Mouse (Mus musculus): ENCODE data around the gene 4930452B06Rik. TPM values are rescaled to one million over a fixed set of nuclear protein-coding genes. Genes with fewer than 3 reads are reported as not detected.

4930452B06Rik gene
- polyA plus RNA-seq, 1 experiment from 2014 or later = 6.6 TPM

GRCm38 (mm10) chr14:8442691-8443090 lies 223.3 kb downstream of the 4930452B06Rik start:
- H3K9me3 ChIP-seq = no peaks in the 10 kb centered on the region
- H3K9ac ChIP-seq = no peak overlapping the region
- no peak overlapping the region for H3K27ac ChIP-seq
- no peak overlapping the region for H3K4me2 ChIP-seq (replicated peaks)
- H3K4me3 ChIP-seq = no peak overlapping the region
- H3K27me3 ChIP-seq (replicated peaks) = no peaks in the 10 kb centered on the region
- H3K36me3 ChIP-seq = no peaks in the 10 kb centered on the region
- 82% methylated on average over 3 of the region's 3 CpGs for WGBS
- H3K4me1 ChIP-seq = no peaks in the 10 kb centered on the region
- no peak for ATAC-seq (ENCODE audit: low FRiP score, low read depth)

DNA sequence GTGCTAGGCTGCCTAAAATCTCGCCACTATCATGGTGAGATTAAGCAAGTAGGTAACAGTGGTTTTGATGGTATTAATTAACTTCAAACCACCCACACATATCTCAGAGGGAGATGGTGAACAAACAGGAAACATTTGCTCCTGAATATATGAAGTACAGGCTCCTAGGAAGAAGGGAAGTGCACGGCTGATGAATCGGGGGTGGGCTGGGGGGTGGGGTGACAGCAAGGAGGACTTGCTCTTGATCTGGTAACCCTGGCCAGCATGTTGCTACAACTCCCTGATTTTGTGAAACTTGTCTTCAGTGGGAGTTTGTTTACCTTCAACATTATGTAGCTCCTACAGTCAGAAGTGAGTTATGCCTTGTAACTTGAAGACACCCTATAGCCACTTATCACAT lies 224.4 kb downstream of the 4930452B06Rik start:
- WGBS = 80% methylated on average over 3 of the region's 3 CpGs
- H3K4me1 ChIP-seq = no peaks in the 10 kb centered on the region
- H3K27ac ChIP-seq = no peak overlapping the region
- no peak overlapping the region for H3K9ac ChIP-seq
- no peaks in the 10 kb centered on the region for H3K27me3 ChIP-seq (replicated peaks)
- H3K9me3 ChIP-seq = no peaks in the 10 kb centered on the region
- no peak overlapping the region for H3K4me3 ChIP-seq
- H3K4me2 ChIP-seq (replicated peaks) = no peak overlapping the region
- ATAC-seq (ENCODE audit: low FRiP score, low read depth) = no peak
- H3K36me3 ChIP-seq = no peaks in the 10 kb centered on the region

DNA sequence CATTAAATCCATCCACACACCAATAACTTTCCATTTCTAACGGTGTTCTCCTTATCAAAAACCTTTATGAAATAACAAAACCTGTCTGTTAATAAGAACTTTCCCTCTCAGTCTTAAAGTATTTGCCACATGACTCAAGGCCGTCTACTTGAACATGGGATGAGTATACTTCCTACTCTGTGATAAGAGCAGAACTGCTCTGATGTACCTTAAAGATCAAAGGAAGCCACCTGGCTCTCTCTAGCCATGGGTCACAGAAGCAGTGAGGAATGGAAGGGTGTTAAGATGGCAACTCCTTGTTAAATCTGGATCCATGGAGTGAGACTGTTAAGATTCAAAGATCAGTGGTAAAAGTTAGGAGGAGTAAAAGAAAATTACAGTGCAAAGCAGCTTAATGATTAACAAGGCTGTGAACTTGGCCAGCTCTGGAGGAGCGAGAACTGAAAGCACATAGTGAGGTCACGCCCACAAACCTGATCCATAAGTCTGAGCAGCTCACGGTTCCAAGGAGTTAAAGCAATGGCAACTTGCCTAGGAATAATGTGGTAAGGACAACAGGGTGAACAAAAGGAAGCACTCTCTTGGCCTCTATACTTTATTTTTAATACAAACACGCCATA lies 235.3 kb downstream of the 4930452B06Rik start:
- no peaks in the 10 kb centered on the region for H3K36me3 ChIP-seq
- no peak overlapping the region for H3K9ac ChIP-seq
- no peak overlapping the region for H3K27ac ChIP-seq
- 86% methylated on average over 6 of the region's 6 CpGs for WGBS
- no peak overlapping the region for H3K4me3 ChIP-seq
- no peaks in the 10 kb centered on the region for H3K9me3 ChIP-seq
- H3K4me1 ChIP-seq = no peaks in the 10 kb centered on the region
- H3K4me2 ChIP-seq (replicated peaks) = no peak overlapping the region
- no peak for ATAC-seq (ENCODE audit: low FRiP score, low read depth)
- H3K27me3 ChIP-seq (replicated peaks) = no peaks in the 10 kb centered on the region

DNA sequence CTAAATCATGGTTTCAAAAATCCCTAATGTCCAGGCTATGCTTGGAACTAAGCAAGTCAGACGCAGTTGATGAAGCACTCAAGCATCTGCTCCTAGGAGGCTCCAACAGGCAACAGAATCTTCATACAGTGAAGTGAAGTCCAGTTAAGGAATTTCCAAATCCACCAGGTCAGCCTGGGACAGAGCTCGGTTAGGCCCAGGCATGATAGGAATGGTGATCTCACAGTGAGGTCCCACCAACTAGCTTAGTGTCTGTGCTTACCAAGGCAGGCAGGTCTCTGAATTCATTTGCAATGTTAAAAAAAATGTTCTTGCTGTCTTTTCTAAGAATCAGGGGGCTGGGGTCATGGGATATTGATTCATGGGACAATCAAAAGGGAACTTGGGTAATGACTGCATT lies 236.3 kb downstream of the 4930452B06Rik start:
- WGBS = 83% methylated on average over 2 of the region's 2 CpGs
- no peaks in the 10 kb centered on the region for H3K9me3 ChIP-seq
- H3K4me3 ChIP-seq = no peak overlapping the region
- no peaks in the 10 kb centered on the region for H3K4me1 ChIP-seq
- H3K27ac ChIP-seq = no peak overlapping the region
- H3K9ac ChIP-seq = no peak overlapping the region
- no peak overlapping the region for H3K4me2 ChIP-seq (replicated peaks)
- H3K36me3 ChIP-seq = no peaks in the 10 kb centered on the region
- H3K27me3 ChIP-seq (replicated peaks) = no peaks in the 10 kb centered on the region
- no peak for ATAC-seq (ENCODE audit: low FRiP score, low read depth)

DNA sequence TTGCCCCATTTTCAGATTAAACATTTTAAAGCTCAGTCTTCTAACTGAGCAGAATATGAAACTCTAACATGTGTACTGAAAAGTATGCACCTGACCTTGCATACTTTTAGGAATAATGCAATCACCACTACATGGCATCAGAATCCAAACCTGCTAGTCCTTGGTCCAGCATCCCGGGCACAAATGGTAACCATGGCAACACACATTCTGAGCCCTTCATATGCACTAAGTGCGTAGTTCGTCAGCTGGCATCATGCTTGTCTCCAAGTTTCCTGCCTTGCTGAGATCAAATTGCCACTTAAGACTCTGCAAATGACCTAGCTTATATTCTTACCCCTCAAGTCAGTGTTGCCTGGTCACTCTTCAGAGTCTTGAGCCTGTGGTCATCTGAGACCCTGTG lies 243.2 kb downstream of the 4930452B06Rik start:
- Histone ChIP-seq H3K27ac (no peak overlapping the region), H3K27me3 (replicated peaks) (no peaks in the 10 kb centered on the region), H3K36me3 (no peaks in the 10 kb centered on the region), H3K4me1 (peaks cover 5% of the 10 kb centered on the region; the same call in 1 of the 2 replicates), H3K4me2 (replicated peaks) (no peak overlapping the region), H3K9me3 (no peaks in the 10 kb centered on the region), H3K4me3 (no peak overlapping the region), H3K9ac (no peak overlapping the region)
- ATAC-seq (ENCODE audit: low FRiP score, low read depth) = no peak
- WGBS = 73% methylated on average over 3 of the region's 3 CpGs

- Histone ChIP-seq H3K36me3 (no peaks in the 10 kb centered on the region), H3K4me3 (no peak overlapping the region), H3K4me1 (peaks cover 5% of the 10 kb centered on the region; the same call in 1 of the 2 replicates), H3K27ac (no peak overlapping the region), H3K9ac (no peak overlapping the region), H3K9me3 (no peaks in the 10 kb centered on the region), H3K27me3 (replicated peaks) (no peaks in the 10 kb centered on the region), H3K4me2 (replicated peaks) (no peak overlapping the region; the same call in 1 of the 2 replicates)
- ATAC-seq (ENCODE audit: low FRiP score, low read depth) = no peak
- 23% methylated on average over 10 of the region's 10 CpGs for WGBS
These were observed 244.7 kb downstream of the 4930452B06Rik start for GRCm38 (mm10) chr14:8421199-8421787.

DNA sequence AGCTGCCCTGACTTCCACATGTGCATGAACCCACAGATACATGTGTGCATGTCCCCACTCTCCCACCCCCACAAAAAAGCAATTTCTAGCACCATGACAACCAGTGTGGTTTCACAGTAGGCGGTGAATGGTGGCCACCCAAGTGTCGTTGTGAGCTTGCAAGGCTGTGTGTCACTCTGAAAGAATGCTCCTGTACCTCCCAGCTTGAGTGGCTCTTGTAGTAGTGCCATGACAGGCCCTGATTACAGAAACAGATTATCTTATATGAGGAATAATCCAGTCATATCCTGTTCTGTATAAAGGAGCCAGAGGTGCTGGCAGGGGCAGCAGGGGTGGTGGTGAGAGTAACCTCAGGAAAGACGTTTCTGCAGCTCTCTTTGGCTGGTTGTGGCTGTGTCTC lies 247.4 kb downstream of the 4930452B06Rik start:
- no peak overlapping the region for H3K4me2 ChIP-seq (replicated peaks)
- no peak overlapping the region for H3K27ac ChIP-seq
- no peaks in the 10 kb centered on the region for H3K9me3 ChIP-seq
- H3K9ac ChIP-seq = no peak overlapping the region
- H3K4me3 ChIP-seq = no peak overlapping the region
- WGBS = 73% methylated on average over 3 of the region's 3 CpGs
- H3K4me1 ChIP-seq = peaks cover 5% of the 10 kb centered on the region; the same call in 1 of the 2 replicates
- no peak for ATAC-seq (ENCODE audit: low FRiP score, low read depth)
- H3K36me3 ChIP-seq = no peaks in the 10 kb centered on the region
- no peaks in the 10 kb centered on the region for H3K27me3 ChIP-seq (replicated peaks)

- Histone ChIP-seq H3K9me3 (no peaks in the 10 kb centered on the region), H3K36me3 (no peaks in the 10 kb centered on the region), H3K27ac (no peak overlapping the region), H3K4me3 (no peak overlapping the region), H3K4me1 (no peaks in the 10 kb centered on the region), H3K9ac (no peak overlapping the region), H3K4me2 (replicated peaks) (no peak overlapping the region), H3K27me3 (replicated peaks) (no peaks in the 10 kb centered on the region)
- 70% methylated on average over 6 of the region's 6 CpGs for WGBS
- no peak for ATAC-seq (ENCODE audit: low FRiP score, low read depth)
These were observed 260.1 kb downstream of the 4930452B06Rik start for GRCm38 (mm10) chr14:8405946-8406345.

GRCm38 (mm10) chr14:8403310-8403709 lies 262.7 kb downstream of the 4930452B06Rik start:
- Histone ChIP-seq H3K4me1 (no peaks in the 10 kb centered on the region), H3K9ac (no peak overlapping the region), H3K27ac (no peak overlapping the region), H3K4me2 (replicated peaks) (no peak overlapping the region), H3K4me3 (no peak overlapping the region), H3K9me3 (no peaks in the 10 kb centered on the region), H3K27me3 (replicated peaks) (no peaks in the 10 kb centered on the region), H3K36me3 (no peaks in the 10 kb centered on the region)
- WGBS = 81% methylated on average over 3 of the region's 3 CpGs
- ATAC-seq (ENCODE audit: low FRiP score, low read depth) = no peak

DNA sequence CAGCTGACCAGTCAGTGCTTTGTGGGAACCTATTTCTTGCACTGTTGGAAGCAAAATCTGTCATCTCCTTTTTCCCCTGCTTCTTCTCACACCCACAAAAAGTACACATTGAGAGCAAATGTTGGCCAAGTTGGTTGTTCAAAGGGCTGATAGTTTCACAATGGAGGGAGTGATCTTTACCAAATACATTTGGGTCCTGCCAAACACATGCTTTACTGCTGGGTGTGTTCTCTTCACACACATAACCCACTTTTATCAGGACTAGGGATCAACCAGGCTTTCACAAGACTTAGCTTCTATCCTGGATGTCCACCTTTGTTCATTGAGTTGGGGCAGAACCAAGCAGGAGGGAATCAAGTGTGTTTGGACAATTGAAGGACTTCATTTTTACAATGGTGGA lies 267.5 kb downstream of the 4930452B06Rik start:
- H3K4me3 ChIP-seq = no peak overlapping the region
- H3K9ac ChIP-seq = no peak overlapping the region
- no peaks in the 10 kb centered on the region for H3K9me3 ChIP-seq
- no peaks in the 10 kb centered on the region for H3K36me3 ChIP-seq
- H3K4me1 ChIP-seq = no peaks in the 10 kb centered on the region
- no peak overlapping the region for H3K27ac ChIP-seq
- H3K4me2 ChIP-seq (replicated peaks) = no peak overlapping the region
- no peak for ATAC-seq (ENCODE audit: low FRiP score, low read depth)
- H3K27me3 ChIP-seq (replicated peaks) = no peaks in the 10 kb centered on the region

GRCm38 (mm10) chr14:8395690-8396287 lies 270.3 kb downstream of the 4930452B06Rik start:
- no peak for ATAC-seq (ENCODE audit: low FRiP score, low read depth)
- no peaks in the 10 kb centered on the region for H3K4me1 ChIP-seq
- WGBS = 87% methylated on average over 7 of the region's 7 CpGs
- no peaks in the 10 kb centered on the region for H3K9me3 ChIP-seq
- no peak overlapping the region for H3K4me3 ChIP-seq
- H3K27ac ChIP-seq = no peak overlapping the region
- no peaks in the 10 kb centered on the region for H3K36me3 ChIP-seq
- no peak overlapping the region for H3K9ac ChIP-seq
- no peaks in the 10 kb centered on the region for H3K27me3 ChIP-seq (replicated peaks)
- H3K4me2 ChIP-seq (replicated peaks) = no peak overlapping the region

DNA sequence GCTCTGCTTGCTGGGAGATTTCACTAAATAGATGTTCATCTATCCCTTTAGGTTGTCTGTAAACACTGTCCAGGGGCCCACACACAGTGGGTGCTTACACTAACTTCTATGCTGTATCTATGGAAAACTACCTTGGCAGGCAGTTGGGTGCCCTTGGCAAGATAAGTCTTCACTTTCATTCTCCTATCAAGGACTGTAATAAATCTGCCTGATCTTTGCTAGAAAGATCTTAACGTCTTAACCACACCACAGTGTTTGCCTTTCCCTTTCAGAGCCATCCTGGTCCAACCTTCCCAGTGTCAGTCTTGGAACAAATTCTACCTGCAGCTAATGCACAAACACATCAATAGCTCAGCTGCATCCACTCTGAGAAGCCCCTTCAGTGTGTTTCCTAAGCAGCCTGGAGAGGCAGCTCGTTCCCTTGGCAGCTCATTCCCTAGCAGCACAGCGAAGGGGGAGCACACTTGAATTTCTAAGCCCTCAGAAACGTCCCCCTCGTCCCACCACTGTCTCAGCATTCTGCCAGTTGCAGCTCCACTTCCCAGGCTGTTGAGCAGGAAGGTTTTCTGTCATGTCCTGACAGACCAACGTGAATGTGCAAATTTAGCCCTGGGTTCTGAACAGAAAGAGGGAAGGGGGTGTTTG lies 273.7 kb downstream of the 4930452B06Rik start:
- no peak overlapping the region for H3K27ac ChIP-seq
- 54% methylated on average over 6 of the region's 6 CpGs for WGBS
- no peaks in the 10 kb centered on the region for H3K27me3 ChIP-seq (replicated peaks)
- no peak overlapping the region for H3K9ac ChIP-seq
- H3K9me3 ChIP-seq = no peaks in the 10 kb centered on the region
- no peak overlapping the region for H3K4me3 ChIP-seq
- ATAC-seq (ENCODE audit: low FRiP score, low read depth) = no peak
- H3K36me3 ChIP-seq = no peaks in the 10 kb centered on the region
- H3K4me1 ChIP-seq = no peaks in the 10 kb centered on the region
- no peak overlapping the region for H3K4me2 ChIP-seq (replicated peaks)

Data from neural tube, embryonic 12.5 days (tissue).